Comparison of ENCODE assay signal across 10 mouse cellular contexts in the genomic region with DNA sequence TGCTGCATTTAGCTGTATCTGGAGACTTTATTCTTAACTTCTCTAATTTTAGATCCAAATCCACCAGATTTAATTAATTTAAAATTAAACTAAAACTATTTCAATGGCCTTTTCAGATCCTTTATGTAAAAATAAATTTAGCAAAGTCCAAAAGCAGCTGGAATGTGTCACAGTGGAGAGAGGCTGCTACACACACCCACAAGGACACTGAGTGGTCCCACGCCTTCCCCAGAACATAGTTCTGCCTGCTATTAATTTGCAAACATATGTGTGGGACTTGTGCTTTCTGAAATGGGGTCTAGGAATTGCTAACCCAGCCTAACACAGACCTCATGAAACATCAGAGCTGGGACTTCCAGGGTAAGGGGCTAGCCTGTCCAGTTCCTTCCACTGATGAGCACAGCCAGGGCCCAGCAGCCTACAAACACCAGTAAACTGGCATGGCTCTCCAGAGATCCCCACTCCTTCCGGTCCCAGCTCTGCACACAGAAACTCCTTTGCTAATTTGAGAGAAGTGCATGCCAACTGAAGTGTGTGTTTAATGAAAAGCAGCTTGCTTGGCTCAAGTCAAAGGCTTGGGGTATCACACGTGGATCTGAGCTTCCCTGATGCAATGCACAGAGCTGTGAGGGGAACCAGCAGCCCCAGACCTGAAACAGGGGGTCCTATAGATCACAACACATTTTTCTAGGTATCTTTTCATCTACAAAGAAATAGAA.
A peak's percentile ranks its signal among the peaks of the same experiment; 100 is the strongest.
DNase-seq lines count a peak whose midpoint lies in the region; ATAC-seq lines count a peak whose summit lies in the region.
"Had no signal": no experiment of that assay in that cellular context is flagged by ENCODE, and none has a peak within 500 bp of the region (broad histone marks: within the 10 kb centered on the region; RNA-seq: fewer than 3 reads in every experiment).

No protein-coding gene starts in this region.

- no peaks in the 10 kb centered on the region for H3K27me3 ChIP-seq in hindbrain, embryonic 12.5 days
- no peaks in the 10 kb centered on the region for H3K27me3 ChIP-seq in hindbrain, embryonic 16.5 days (replicated peaks; ENCODE audit: control insufficient read depth, insufficient read depth, low read length)
- H3K27me3 ChIP-seq in midbrain, embryonic 16.5 days (ENCODE audit: control insufficient read depth, insufficient read depth, low read depth, low read length), result no peaks in the 10 kb centered on the region
- H3K27me3 ChIP-seq: midbrain, embryonic 12.5 days had no signal

- no peak overlapping the region for H3K4me2 ChIP-seq in hindbrain, embryonic 12.5 days (replicated peaks)
- no peak overlapping the region for H3K4me2 ChIP-seq in hindbrain, embryonic 16.5 days (ENCODE audit: low read length)
- H3K4me2 ChIP-seq in midbrain, embryonic 16.5 days (ENCODE audit: low read length), result no peak overlapping the region
- H3K4me2 ChIP-seq: midbrain, embryonic 12.5 days had no signal

- ATAC-seq in hindbrain, embryonic 12.5 days (ENCODE audit: low FRiP score), result no peak
- no peak; the same call in 1 of the 2 replicates for ATAC-seq in hindbrain, embryonic 16.5 days
- ATAC-seq in midbrain, embryonic 16.5 days, result no peak

- H3K9ac ChIP-seq in hindbrain, embryonic 12.5 days, result no peak overlapping the region
- no peak overlapping the region for H3K9ac ChIP-seq in hindbrain, embryonic 16.5 days (ENCODE audit: low read depth, low read length)
- H3K9ac ChIP-seq in midbrain, embryonic 16.5 days (ENCODE audit: low read depth, low read length), result no peak overlapping the region
- H3K9ac ChIP-seq: midbrain, embryonic 12.5 days had no signal

- H3K4me1 ChIP-seq in hindbrain, embryonic 12.5 days, result peaks cover 8% of the 10 kb centered on the region; the same call in 1 of the 2 replicates
- H3K4me1 ChIP-seq in hindbrain, embryonic 16.5 days (ENCODE audit: control insufficient read depth, insufficient read depth, low read depth, low read length), result peaks cover 14% of the 10 kb centered on the region
- peaks cover 28% of the 10 kb centered on the region; the same call in 1 of the 2 replicates for H3K4me1 ChIP-seq in brown adipose tissue, adult 24 weeks (ENCODE audit: control insufficient read depth, insufficient read depth, insufficient read length, low read length)
- no peaks in the 10 kb centered on the region for H3K4me1 ChIP-seq in midbrain, embryonic 16.5 days (ENCODE audit: control insufficient read depth, insufficient read depth, low read length)
- H3K4me1 ChIP-seq: midbrain, embryonic 12.5 days had no signal

- H3K36me3 ChIP-seq in hindbrain, embryonic 12.5 days, result no peaks in the 10 kb centered on the region
- H3K36me3 ChIP-seq in hindbrain, embryonic 16.5 days (ENCODE audit: control insufficient read depth, insufficient read depth, low read length), result no peaks in the 10 kb centered on the region
- H3K36me3 ChIP-seq in midbrain, embryonic 16.5 days (ENCODE audit: control insufficient read depth, insufficient read depth, low read length), result no peaks in the 10 kb centered on the region
- H3K36me3 ChIP-seq: midbrain, embryonic 12.5 days had no signal

- peak; percentile 91 for DNase-seq in forelimb bud, embryonic 11.5 days (ENCODE audit: low read depth, low spot score)
- DNase-seq in lung, postnatal 25 days (ENCODE audit: low spot score), result peak; percentile 60
- no peak for DNase-seq in adrenal gland, postnatal 36 days
- no peak for DNase-seq in spleen, postnatal 4 days (ENCODE audit: low spot score in 2 of 2)

- WGBS in hindbrain, embryonic 12.5 days, result 68% methylated on average over 3 of the region's 3 CpGs
- WGBS in hindbrain, embryonic 16.5 days, result 57% methylated on average over 3 of the region's 3 CpGs
- WGBS in midbrain, embryonic 16.5 days, result 75% methylated on average over 3 of the region's 3 CpGs

- H3K4me3 ChIP-seq in hindbrain, embryonic 12.5 days, result no peak overlapping the region
- no peak overlapping the region for H3K4me3 ChIP-seq in hindbrain, embryonic 16.5 days (ENCODE audit: low read length)
- H3K4me3 ChIP-seq in brown adipose tissue, adult 24 weeks (ENCODE audit: insufficient read depth, low read depth, low read length), result no peak overlapping the region
- H3K4me3 ChIP-seq in midbrain, embryonic 16.5 days (ENCODE audit: low read depth, low read length), result no peak overlapping the region
- H3K4me3 ChIP-seq: erythroblast, embryonic 14.5 days; midbrain, embryonic 12.5 days had no signal

- no peaks in the 10 kb centered on the region for H3K9me3 ChIP-seq in hindbrain, embryonic 12.5 days (replicated peaks)
- no peaks in the 10 kb centered on the region for H3K9me3 ChIP-seq in hindbrain, embryonic 16.5 days (ENCODE audit: control insufficient read depth, low read length)
- no peaks in the 10 kb centered on the region for H3K9me3 ChIP-seq in midbrain, embryonic 16.5 days (replicated peaks; ENCODE audit: control insufficient read depth, low read length, poor library complexity, severe bottlenecking)
- H3K9me3 ChIP-seq: midbrain, embryonic 12.5 days had no signal

- H3K27ac ChIP-seq in hindbrain, embryonic 12.5 days, result peak overlapping the region; percentile 52
- no peak overlapping the region for H3K27ac ChIP-seq in hindbrain, embryonic 16.5 days (ENCODE audit: low read depth, low read length)
- H3K27ac ChIP-seq in brown adipose tissue, adult 24 weeks (replicated peaks; ENCODE audit: low read depth, low read length), result peak overlapping the region; percentile 73
- no peak overlapping the region for H3K27ac ChIP-seq in midbrain, embryonic 16.5 days (ENCODE audit: low read length)
- H3K27ac ChIP-seq: midbrain, embryonic 12.5 days had no signal

Comparison
In these comparisons a context has a peak if more than half of its experiments do, and no peak if none do; other contexts are left out.
1. H3K27ac ChIP-seq: peak in hindbrain, embryonic 12.5 days (single experiment) and brown adipose tissue, adult 24 weeks (single experiment); none in hindbrain, embryonic 16.5 days (single experiment) and midbrain, embryonic 16.5 days (single experiment).
2. DNase-seq: peak in forelimb bud, embryonic 11.5 days (single experiment) and lung, postnatal 25 days (single experiment); none in adrenal gland, postnatal 36 days (0 of 2) and spleen, postnatal 4 days (0 of 2).